Mouse (Mus musculus) urinary bladder, postnatal 25 days (tissue): ENCODE results near the gene Eif2ak3.

ENCODE experiments used
- DNase-seq: peaks from one replicate; pipeline ENCODE4 v3.0.0; 2022; ENCODE audit warnings: low spot score

Gene Eif2ak3

DNA sequence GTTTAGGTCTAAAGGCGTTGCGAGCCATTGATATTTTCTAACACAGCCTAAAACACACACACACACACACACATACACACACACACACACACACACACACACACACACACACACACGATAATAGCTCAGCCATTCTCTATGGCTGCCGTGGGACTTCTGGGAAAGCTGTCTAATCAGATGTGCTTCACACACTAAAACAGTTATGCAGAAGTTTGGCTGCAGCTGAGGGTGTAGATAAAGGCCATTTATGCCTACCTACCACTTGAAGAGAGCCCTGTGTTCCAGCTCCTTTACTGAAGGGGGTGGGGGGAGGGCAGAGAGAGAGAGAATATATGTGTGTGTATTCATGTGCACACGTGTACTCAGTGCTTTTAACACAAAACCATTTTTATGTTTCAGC lies 59.4 kb downstream of the Eif2ak3 start:
- DNase-seq, result no peak

DNA sequence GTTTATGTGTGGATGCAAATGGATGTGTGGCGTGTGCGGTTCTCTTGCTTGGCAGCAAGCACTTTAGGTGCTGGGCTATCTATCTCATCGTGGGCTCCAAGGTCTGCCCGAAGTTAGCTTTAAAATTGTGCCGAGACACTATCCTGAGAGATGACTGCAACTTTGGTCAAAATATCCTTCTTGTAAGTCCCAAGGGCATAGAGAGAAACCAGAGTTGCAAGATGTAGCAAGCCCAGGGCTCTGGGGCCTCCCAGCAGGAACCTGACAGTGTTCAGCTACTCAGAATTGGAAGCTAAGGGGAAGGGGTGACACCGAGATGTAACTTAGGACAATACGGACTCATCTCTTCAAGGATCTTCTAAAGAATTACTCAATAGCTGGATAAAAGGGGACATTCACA lies 65.3 kb downstream of the Eif2ak3 start:
- DNase-seq, result no peak

DNA sequence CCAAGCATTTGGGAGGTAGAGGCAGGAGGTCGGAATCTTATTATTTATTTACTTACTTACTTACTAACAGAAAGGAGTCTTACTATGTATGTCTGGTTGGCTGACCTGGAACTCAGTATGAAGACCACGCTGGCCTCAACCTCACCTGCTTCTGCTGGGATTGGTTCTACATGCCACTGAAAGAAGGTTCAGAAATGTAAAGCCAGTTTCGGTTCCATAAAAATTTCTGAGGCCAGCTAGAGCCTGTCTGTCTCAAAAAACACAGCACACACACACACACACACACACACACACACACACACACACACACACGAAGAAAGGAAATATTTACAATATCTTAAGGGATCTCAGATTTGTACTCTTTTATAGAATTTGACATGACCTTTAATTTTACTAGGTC lies 66.0 kb downstream of the Eif2ak3 start:
- no peak for DNase-seq

DNA sequence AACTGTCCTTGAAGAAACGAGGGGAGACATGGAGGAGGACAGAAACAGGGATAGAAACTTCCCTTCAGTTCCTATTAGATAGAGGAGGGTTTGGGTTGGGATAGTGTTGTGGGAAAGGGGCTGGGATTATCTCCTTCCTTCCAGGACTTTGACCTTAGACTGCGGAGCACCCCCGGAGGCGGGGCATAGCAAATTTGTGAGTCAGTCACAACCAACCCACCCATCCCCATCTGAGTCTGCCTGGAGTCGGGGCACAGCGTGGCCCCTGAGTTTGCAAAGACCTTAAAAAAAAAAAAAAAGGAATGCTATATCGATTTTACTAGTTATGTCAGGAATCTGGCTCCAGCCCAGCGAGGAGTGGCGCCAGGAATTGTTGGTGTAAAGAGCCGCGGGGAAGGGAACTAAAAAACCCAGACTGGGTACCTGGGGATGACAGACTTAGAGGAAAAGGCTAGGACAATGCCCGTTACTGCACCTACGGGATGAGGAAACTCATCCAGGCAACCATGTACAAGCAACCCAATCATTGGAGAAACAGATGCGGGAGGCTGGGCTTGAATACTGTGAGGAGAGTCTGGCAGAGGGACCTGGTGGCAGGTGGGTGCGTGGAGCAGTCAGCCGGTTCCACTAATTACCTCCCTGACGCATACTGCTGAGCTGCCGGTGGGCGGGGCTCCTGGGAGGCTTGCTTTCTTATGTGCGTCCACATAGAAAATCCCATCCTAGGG lies 67.5 kb downstream of the Eif2ak3 start:
- DNase-seq, result no peak

DNA sequence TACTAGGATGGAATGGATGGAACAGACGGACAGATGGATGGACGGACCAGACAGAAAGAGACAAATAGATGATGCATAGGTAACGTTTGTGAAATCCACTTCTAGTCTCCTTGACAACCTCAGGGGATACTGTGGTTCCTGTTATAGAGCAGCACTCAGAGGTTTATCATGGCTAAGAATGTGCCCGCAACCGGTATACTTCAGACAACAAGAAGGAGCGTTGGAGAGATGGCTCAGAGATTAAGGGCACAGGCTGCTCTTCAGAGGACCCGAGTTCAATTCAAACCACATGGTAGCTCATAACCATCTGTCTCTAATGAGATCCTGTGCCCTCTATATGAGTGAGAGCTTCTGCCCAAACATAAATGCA lies 68.1 kb downstream of the Eif2ak3 start:
- no peak for DNase-seq

DNA sequence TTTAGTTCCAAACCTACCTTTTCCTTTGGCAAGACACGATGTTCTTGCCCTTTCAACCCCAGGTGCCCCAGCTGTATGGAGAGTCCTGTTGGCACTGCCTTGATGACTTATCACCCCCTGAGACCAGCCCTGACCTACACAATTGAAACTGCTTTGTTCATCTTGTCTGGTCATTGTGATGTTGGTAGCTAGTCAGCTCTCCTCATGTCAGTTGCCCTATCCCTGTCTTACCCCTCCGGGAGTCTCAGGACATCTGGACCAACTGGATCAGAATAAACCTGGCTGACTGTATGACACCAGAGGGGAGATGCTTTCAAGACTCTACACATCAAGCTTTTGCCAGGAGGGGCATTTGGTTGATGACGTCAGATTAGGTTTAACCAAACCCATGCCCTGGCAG lies 74.5 kb downstream of the Eif2ak3 start, which contains the start of gene Tex37:
Gene Tex37 (minus strand): TSS at position 101 of the 400 bp plus-strand sequence.
- no peak for DNase-seq

DNA sequence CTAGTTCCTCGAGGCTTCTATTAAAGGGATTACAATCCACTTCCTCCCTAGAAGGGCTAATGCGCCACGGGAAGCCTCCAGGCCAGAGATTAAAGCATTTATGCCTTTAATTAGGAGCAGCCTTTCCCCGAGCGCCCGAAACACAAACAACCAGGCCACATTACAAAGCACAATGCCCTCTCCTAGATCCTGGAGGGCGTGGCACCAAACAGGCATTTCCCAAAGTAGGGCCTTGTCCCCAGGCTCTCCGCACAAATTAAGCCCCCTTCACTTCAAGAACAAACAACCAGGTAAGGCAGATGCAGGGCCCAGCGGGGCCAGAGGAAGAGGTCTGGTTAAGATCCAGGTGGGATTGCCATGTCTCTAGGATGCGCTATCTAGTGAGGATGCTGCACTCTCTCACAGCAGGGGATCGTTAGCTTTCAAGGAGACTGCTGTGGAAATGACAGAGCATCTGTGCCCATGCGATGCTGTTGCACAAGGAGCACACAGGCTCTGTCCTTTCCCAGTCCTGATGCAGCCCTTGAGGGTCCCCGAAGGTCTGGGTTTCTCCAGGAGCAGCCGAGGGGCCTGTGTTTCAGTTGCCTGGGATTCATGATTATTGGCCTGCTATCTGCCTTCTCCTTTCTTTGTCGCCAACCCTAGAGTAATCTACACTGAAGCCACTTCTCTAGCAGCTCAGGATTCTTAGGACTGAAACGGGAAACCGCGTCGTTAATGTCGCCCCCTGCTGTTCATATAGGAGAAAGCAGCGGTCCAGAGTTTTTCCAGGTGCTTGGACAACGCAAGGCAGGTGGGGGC lies 77.2 kb downstream of the Eif2ak3 start:
- DNase-seq, result peak; percentile 17

DNA sequence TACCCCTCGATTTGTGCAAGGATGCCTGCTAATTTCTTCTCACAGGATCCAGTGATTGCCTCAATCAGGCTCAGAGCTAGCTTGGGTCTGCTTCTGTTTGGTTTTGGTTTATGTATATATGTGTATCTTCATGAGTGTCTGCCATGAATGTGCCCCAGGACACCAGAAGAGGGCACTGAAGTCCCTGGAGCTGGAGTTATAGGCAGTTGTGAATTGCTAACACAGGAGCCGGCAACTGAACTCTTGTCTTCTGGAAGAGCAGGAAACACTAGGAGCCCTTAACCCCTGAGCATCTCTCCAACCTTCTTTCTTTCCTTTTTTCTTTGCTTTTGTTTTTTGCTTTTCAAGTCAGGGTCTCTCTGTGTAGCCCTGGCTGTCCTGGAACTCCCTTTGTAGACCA lies 87.5 kb downstream of the Eif2ak3 start:
- no peak for DNase-seq

DNA sequence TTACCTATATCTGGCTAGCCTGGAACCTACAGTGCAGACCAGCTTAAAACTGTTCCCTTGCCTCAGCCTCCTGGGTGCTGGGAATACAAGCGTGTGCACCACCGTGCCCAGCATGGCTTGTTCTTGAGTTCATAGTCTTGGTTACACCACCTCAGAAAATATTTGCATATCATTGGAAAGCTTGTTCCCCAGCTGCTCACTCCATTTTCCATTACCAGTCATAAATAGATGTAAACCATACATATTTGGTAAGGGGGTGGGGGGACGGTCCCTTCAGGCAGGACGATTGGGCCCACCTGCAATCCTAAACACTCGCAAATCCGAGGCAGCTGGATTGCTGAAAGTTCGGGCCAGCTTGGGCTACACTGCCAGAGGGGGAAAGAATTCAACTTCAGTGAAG lies 109.0 kb downstream of the Eif2ak3 start:
- DNase-seq, result no peak

DNA sequence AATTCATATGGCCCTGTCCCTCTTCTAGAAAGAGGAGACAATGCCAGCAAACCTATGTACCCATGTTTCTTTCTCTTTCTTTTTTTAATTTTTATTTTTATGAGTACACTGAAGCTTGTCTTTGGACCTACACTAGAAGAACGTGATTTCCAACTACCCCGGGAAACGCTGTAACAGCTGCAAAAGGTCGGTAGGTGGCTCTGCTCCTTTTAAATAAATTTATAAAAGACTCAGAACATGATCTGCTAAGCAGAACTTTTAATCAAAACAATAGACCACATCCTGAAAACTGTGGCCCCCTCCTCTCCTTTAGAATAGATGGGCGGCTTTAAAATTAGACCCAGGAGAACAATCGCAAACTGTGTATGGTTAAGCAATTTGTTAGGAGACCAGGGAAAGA lies 109.7 kb downstream of the Eif2ak3 start:
- no peak for DNase-seq
